Mouse (Mus musculus) c-Kit-positive CD71-positive TER-119-positive erythroid progenitor cells, embryonic 14.5 days (primary cell): Measurements from ENCODE around the gene Donson.
"Not testable (repeated sequence)": the region's sequence is repeated elsewhere in the genome, so short reads cannot be mapped to it uniquely, and the experiment has no call there.

Experiments
- DNase-seq: peaks from one replicate; pipeline ENCODE4 v3.0.0-alpha.2; 2013; ENCODE audit warnings: low spot score

Gene Donson

DNA sequence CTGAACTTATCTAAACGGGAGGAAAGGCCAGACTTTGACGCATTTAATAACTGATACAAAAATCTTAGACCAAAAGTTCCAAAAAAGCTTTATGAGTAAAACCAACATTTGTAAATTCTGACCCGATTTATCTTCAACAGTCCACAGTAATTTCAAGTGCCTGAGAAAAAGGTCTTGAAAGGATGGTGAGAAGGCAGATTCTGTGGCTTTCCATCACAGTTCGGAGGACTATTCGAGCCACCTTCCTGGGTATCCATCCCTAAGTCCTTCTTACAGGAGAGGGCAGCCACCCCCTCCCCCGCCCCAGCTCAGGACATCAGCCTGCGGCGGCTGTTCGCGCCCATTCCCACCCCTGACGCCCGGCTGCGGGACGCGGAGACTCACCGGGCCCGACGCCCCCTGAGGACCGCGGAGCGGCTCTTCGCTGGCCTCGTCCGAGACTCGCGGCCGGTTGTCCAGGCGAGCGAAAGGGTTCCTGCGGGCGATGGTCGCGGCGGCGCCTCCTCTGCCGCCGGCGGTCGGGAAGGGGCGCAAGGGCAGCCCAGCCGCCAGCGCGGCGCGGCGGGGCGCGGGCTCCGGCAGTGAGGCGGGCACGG, 449 bp downstream of the Donson start:
- DNase-seq: no peak

DNA sequence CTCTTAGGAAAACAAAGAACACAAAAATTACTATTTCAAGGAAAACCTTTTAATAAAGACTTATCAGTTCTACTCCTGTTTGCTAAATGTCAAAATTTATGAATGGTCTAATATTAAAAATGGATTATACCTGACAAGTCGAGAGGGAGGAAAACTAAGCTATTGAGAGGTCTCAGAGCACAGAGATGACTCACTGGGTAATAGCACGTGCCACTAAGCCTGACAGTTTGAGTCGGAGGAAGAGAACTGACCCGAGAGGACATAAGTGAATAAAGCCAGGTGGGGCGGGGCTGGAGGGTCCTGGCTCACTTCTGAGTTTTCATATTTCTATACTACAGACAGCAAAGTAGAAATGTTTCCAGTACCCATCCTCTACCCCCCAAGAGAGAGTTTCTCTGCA, 2.2 kb downstream of the Donson start:
- no peak for DNase-seq

DNA sequence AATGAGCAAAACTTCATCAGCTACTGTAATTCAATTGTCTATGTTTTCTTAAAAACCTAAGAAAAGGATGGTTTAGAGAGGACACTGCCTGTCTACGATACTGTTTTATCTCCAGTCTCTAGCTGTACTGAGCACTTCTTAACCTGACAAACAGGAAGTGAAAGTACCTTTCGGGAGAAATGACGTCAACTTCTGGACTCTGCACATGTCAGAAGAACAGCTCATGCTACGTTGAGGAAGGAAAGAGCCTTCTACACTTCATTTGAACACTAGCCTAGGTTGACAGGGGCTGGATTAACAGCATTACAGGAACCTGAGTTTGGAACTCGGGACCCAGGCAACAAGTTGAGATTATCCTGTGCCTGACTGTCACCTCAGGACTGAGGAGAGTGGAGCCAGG, 3.0 kb downstream of the Donson start:
- no peak for DNase-seq

DNA sequence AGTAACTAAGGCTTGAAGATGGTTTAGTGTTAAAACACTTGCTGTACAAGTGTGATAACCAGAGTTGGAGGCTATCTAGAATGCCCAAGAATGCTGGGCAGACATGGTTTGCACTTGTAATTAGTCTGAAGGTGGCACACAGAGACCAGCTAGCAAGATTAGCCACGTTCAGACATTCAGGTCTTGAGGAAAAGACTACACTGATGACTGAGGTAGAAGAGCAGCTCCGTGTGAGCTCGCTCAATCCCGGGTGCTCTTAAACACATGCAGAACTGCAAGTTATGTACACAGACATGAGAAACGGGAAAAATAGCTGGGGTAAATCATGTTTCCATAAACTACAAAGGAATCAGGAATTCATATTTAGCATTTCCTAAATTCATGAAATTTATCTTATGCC, 7.9 kb downstream of the Donson start:
- DNase-seq: no peak

DNA sequence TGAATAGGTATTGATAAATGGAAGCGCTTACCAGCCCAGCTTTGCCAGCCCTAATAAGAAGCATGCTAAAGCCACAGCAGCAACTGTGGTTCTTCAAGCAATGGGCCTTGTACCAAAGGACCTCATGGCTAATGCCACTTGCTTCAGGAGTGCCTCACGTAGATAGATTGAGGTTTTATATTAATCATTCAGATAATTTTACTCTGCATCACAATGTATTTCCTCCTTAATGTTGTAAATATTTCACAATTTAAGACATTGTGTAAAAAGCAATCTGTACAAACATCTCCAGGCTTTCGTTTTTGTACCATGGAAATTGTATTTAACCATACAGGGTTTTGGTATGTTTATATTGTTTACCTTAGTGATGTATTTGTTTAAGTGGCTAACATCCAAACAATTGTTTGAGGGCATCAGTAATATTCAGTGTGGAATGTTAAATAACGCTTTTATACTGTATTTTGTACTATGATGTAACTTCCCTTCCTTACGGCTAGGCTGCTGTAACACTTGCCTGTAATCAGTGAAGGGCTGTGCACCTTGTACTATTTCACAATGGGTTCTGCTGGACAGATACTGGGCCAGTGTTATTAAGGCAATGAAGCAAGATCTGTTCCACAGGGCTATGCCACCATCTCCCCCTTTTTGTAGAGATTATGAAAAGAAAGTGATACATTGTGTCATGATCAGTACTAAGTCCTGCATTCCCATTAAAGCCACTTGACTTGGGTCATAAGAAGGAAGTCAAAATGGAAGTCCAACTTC, 10.2 kb downstream of the Donson start:
- no peak for DNase-seq

DNA sequence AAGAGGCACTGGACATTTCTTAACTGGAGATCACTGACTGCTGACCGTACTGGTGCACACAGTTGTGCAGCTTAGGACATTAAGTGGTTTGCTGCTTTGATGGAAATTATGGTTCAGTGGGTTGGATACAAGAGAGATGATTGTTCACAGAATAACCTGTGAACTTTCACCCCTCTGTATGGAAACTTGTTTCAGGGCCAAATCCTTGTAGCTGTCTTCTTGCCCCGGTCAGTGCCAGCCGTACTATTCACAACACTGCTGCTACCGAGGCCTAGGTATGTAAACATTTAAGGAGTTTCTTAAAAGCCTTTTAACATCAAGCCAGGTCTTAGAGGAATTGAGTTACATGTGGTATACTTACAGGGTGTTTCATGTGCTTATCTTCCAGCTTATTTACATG, 14.1 kb downstream of the Donson start:
- DNase-seq: no peak

DNA sequence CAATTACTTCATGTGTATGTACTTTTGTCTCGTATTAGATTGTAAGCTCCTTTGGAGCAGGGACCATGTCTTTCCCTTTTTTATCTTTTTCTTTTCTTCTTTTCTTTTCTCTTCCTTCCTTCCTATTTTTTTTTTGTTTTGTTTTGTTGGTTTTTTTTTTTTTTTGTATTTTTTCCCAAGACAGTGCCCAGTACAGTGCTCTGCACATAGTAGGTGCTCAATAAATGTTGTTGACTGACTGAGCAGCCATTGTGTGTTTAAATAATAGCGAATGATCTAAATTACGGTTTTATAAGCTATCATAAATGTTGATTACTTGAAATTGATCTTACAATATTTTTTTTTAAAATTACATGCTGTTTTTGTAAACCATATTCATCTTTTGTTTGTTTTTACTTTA, 24.8 kb downstream of the Donson start:
- DNase-seq: no peak

DNA sequence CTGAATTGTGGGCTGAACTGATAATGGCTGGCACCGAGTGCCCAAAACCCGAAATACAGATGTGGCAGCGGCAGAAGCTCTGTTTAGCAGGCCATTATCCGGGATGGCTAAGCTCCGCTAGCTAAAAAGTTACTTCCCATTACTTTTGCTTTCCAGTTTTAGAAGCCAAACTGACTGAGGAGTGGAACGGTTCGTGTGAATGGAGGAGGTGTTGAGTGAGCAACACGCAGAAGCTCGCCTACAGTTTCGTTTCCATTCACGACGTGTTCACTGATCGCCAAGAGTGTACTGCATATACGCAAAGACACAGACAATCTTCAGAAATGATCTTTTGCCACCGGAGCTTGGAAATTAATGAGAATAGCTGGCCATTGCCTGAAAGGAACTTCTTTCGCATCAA, 26.2 kb downstream of the Donson start:
- DNase-seq: no peak

DNA sequence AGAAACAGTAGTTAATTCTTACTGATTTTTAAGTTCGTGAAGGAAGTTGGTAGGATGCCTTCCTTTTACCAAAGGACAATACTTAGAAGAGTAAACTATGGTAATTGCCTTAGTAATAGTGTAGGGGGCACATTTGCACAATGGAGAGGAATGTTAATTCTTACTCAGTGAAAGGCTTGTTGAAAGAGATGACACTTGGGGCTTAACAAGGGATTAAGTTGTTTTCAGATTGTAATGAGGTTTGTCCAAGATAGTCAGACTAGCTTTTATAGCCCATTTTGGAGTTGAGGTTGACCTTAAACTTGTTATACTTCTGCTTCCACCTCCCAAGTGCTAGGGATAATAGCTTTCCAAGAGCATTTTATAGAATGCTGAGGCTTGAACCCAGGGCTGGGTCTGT, 27.2 kb downstream of the Donson start:
- DNase-seq: no peak

DNA sequence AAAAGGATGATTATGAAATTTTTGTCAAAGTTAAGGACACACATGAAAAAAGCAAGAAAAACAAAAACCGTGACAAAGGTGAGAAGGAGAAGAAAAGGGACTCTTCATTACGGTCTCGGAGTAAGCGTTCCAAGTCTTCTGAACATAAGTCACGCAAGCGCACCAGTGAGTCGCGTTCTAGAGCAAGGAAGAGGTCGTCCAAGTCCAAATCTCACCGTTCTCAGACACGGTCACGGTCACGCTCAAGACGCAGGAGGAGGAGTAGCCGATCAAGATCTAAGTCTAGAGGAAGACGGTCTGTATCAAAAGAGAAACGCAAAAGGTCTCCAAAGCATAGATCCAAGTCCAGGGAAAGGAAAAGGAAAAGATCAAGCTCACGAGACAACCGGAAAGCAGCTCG, 28.8 kb downstream of the Donson start:
- DNase-seq: no peak

DNA sequence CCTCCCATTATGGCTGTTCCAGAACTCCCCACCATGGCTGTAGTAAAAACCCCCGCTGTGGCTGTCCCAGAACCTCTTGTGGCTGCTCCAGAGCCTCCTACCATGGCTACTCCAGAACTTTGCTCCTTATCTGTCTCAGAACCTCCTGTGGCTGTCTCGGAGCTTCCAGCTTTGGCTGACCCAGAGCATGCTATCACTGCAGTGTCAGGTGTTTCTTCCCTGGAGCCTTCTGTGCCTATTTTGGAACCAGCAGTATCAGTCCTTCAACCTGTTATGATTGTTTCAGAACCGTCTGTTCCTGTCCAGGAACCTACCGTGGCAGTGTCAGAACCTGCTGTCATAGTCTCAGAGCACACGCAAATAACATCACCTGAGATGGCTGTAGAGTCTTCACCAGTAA, 30.1 kb downstream of the Donson start:
- DNase-seq: no peak

DNA sequence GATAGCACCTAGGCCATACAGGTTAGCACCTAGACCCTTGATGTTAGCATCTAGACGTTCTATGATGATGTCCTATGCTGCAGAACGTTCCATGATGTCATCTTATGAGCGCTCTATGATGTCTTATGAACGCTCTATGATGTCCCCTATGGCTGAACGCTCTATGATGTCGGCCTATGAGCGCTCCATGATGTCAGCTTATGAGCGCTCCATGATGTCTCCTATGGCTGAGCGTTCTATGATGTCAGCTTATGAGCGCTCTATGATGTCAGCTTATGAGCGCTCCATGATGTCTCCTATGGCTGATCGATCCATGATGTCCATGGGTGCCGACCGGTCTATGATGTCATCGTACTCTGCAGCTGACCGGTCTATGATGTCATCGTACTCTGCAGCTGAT, 31.3 kb downstream of the Donson start:
- no peak for DNase-seq

DNA sequence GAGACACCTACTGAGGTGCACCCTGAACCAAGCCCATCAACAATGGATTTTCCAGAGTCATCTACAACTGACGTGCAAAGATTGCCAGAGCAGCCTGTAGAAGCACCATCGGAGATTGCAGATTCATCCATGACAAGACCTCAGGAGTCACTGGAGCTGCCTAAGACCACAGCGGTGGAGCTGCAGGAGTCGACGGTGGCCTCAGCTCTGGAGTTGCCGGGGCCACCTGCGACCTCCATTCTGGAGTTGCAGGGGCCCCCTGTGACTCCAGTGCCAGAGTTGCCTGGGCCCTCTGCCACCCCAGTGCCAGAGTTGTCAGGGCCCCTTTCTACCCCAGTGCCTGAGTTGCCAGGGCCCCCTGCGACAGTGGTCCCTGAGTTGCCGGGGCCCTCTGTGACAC, 33.3 kb downstream of the Donson start:
- no peak for DNase-seq

DNA sequence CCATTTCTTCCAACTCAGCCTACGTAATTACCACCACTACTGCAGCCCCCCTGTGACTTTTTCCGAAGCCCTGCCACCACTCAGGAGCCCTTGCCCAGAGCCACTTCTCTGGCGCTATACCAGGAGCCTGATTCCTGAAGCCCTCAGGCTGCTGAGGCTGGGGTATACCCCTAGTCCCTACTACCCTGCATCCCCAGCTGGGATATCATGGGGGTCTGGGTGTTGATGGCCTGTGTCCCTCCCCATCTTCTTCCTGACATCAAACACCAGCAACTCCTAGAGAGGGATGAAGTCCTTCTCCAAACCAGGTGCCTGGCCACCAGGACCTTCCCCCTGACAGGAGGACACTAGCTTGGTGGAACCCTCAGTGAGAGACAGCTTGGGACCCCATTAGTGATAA, 36.4 kb downstream of the Donson start:
- DNase-seq: no peak

DNA sequence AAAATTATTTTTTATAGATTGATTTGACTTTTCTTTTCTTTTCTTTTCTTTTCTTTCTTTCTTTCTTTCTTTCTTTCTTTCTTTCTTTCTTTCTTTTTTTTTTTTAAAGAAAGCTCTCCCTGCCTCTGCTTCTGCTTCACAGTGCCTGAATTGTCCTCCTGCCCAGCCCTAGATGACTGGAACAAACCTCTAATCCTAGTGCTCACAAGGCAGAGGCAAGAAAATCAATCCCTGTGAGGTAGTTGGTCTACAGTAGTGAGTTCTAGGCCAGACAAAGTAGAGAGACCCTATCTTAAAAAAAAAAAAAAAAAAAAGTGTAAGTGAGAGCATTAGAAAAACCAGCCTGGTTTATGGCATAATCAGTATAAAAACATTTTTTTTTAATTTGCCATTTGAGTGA, 38.8 kb downstream of the Donson start:
- DNase-seq: no peak

DNA sequence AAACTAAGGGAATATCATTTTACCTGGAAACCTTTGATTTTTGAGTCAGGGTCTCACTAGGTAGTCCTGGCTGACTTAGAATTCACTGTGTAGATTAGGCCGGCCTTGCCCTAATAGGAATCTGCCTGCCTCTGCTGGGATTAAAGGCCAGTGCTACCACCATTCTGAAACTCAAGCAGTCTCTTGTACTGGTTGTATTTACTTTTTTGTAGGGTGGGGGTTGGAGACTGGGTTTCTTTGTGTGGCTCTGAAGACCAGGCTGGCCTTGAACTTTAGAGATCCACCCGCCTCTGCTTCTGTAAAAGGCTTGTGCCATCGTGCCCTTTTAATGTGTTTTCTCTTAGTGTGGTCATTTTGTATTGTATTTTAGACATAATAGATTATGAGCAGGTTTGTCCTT, 39.3 kb downstream of the Donson start:
- DNase-seq: no peak

DNA sequence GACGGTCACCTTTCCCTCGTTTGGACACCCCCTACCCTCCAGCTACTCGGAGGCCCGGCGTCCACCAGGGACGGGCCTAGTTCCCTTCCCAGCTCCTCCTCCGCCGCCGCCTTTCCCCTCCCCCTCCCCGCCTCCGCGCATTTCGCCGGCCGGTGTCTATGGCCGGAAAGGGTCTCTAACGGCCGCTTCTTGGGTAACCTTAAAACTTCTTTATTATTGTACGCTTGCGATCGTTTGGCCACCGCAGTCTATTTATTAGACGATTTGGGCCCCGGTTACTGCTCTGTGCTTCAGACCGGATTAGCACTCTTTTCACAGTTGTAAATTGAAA, 40.4 kb downstream of the Donson start:
- peak; percentile 70 for DNase-seq

DNA sequence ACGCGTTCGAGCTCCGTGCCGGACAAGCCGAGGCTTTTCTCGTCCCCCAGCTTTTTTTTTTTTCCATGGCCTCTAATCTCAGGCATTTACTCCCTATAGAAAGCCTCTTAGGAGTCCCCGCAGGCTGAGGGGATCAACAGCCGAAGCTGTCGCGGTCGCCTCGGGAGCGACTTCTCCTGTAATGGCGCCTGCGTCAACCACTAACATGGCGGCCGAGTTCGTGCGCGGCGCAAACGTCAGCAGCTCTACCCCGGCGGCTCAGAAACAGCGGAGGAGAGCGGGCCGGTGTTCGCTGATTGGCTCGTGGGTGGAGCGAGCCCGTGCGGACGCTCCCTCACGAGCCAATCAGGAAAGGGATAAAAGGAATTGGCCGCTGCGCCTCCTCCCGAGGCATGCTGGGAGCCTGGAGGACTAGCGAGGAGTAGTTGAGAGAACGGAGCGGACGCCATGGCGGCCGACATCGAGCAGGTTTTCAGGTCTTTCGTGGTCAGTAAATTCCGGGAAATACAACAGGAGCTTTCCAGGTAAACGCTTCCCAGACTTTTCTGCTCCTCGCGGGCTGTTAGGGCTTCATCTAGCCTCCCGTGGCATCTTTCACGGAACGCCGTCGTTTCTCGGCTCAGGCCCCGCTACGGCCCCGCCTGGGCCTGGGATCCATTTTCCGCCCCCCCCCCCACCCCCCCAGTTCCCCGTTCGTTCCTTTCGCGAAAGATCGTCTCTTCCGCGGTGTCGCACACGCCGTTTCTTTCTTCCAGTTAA, 40.9 kb downstream of the Donson start, which contains the start of gene Son:
Son (plus strand) TSS at position 46 of the 759 bp plus-strand sequence.
- DNase-seq: peak; percentile 96

DNA sequence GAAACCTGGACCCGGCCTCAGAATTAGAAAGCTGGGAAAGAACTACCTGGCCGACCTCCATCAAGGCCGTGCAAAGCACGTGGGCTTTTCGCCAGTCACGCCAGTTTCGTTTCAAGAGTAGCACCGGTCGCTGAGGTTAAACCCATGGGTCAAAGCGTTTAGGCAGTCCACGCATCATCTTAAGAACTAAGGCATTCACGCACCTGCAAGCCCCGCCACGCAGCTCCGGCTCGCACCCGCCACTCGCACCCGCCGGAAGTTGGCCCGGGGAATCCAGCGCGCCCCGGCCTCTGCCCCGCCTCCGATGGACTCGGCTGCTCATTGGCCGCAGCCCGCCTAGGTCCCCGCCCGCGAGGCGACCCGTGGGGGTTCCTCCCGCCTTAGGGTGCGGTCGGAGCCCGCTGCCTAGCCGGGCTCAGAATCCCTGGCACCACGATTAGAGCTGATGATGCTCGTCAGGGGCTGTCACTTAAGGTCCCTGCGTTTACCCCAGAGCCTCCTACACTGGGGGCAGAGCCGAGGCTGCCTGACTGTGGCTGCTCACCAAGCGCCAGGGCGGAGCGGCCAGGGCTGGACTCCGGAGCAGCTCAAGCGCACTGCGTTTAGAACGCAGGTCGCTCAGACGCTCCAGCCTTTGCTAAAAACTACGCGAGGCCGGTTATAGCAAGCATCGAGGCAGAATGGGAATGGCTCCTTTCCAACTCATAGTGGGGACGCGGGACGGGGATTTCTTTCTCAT, 41.7 kb downstream of the Donson start, which contains the start of gene Gart:
Gart (minus strand) TSS at position 272 of the 739 bp plus-strand sequence.
- peak; percentile 89 for DNase-seq

DNA sequence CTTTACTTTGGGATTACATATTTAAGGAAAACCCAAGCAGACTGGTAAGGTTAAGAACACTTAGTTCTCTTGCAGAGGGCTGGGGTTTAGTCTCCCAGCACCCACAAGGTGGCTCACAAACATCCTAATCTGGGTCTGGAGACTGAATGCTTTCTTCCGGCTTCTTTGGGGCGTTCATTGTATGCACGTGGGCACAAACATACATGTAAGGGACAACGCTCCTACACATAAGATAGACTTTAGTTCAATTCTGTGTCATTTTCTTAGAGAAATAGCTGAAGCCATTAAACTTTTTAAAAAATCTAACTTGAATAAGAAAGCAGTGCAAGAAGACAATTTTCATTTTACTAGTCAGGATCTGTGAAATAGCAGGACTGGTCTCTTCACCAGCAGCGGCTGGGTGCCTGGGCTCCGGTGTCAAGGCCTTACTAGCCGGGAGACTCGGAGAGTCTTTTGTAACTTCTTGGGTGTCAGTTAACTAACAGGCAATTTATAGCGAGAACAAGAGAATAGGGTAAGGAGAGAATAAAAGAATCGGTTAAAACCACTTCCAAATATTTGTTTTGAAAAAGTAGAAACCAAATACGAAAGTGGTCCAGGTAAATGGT, 42.5 kb downstream of the Donson start:
- peak; percentile 66 for DNase-seq

DNA sequence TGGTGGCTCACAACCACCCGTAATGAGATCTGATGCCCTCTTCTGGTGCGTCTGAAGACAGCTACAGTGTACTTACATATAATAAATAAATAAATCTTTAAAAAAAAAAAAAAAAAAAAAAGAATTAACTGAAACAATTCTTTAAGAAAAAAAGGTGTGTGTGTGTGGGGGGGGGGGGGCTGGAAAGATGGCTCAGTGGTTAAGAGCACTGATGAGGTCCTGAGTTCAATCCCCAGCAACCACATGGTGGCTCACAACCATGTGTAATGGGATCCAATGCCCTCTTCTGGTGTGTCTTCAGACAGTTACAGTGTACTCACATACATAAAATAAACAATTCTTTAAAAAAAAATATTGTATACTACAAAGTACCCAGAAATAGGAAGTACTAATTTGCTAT, 43.1 kb downstream of the Donson start:
- DNase-seq: not testable (repeated sequence)

DNA sequence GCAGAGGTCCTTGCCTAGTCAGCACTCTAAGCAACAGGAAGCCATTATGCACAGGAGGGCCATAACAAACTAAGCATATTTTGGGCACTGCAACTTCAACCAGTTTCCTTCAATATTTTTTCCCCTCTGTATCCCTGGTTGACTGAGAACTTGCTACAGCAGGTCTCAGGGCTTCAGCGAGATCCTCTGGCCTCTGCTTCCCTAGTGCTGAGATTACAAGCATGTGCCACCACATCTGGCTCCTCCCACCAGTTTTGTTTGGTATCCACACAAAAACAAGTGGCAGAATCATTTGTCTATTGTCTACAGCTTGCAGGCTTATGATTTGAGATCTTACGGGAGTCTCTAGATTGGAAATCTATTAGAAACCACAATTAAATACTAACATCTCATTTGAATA, 43.7 kb downstream of the Donson start:
- DNase-seq: no peak
